Mouse (Mus musculus) brain, embryonic 14.5 days (tissue): ENCODE measurements around the gene Gpr22.

Experiments
- CTCF ChIP-seq: fragments of 200-500 bp; IDR thresholded peaks from 2 replicates; pipeline ENCODE4 v1.5.1; 2012; ENCODE audit warnings: inconsistent platforms, mild to moderate bottlenecking, moderate library complexity, borderline replicate concordance; ENCODE audit not compliant: insufficient read depth, insufficient read length; ENCODE audit errors: extremely low read depth
- POLR2A ChIP-seq: fragments of 200-500 bp; IDR thresholded peaks from 2 replicates; pipeline ENCODE4 v1.6.1; 2012; ENCODE audit warnings: mild to moderate bottlenecking, inconsistent platforms, borderline replicate concordance; ENCODE audit not compliant: poor library complexity, insufficient read depth, insufficient read length, severe bottlenecking; ENCODE audit errors: extremely low read depth

GRCm38 (mm10) chr12:31755885-31756755 is 42.4 kb upstream of the Gpr22 start:
- TF ChIP-seq POLR2A = no peak
- no peak for TF ChIP-seq CTCF
